ENCODE assay signal across 1 mouse cellular context in genomic region chr11:95085710-95086109, GRCm38 (mm10).
TF ChIP-seq lines count a peak whose summit lies in the region.

No protein-coding gene starts in this region.

TF ChIP-seq in CH12.LX, 34 proteins besides CTCF, POLR2A, EP300 and RAD21 (continued from another document):
- TF ChIP-seq MEF2A (IDR thresholded peaks at IDR 0.05; ENCODE audit: borderline replicate concordance, low read depth, low read length) (0 out of 2 replicates have a peak, but pooled peaks have one; percentile 36), ZMIZ1 (IDR thresholded peaks at IDR 0.05; ENCODE audit: low read depth, low read length) (no peak), MXI1 (IDR thresholded peaks at IDR 0.05; ENCODE audit: low read depth, low read length) (peak; percentile 46; the same call in 1 of the 2 replicates), NELFE (IDR thresholded peaks at IDR 0.05; ENCODE audit: low read depth, low read length) (no peak), PAX5 (IDR thresholded peaks at IDR 0.05; ENCODE audit: low read length) (no peak), POLR2AphosphoS2 (IDR thresholded peaks at IDR 0.05; ENCODE audit: low read depth, low read length) (no peak), MAX (IDR thresholded peaks at IDR 0.05; ENCODE audit: low read length) (peak; percentile 27; the same call in 1 of the 2 replicates), HCFC1 (IDR thresholded peaks at IDR 0.05; ENCODE audit: low read depth, low read length) (0 out of 2 replicates have a peak, but pooled peaks have one; percentile 25), TBP (conservative IDR thresholded peaks at IDR 0.05; ENCODE audit: low read depth, low read length) (no peak), USF2 (conservative IDR thresholded peaks at IDR 0.05; ENCODE audit: low read depth, low read length) (no peak), KAT2A (IDR thresholded peaks at IDR 0.05; ENCODE audit: insufficient replicate concordance, low read length) (no peak), ELF1 (IDR thresholded peaks at IDR 0.05; ENCODE audit: low read depth, low read length) (peak; percentile 51; the same call in 1 of the 2 replicates), SIN3A (IDR thresholded peaks at IDR 0.05; ENCODE audit: low read length) (no peak), BHLHE40 (IDR thresholded peaks at IDR 0.05; ENCODE audit: low read depth, low read length) (peak; percentile 38; the same call in 1 of the 2 replicates), MAZ (IDR thresholded peaks at IDR 0.05; ENCODE audit: low read depth, low read length) (peak; percentile 77), CHD2 (IDR thresholded peaks at IDR 0.05; ENCODE audit: low read length) (peak; percentile 79), ETS1 (conservative IDR thresholded peaks at IDR 0.05; ENCODE audit: low read depth, low read length) (0 out of 2 replicates have a peak, but pooled peaks have one; percentile 35), MYC (IDR thresholded peaks at IDR 0.05; ENCODE audit: low read depth, low read length) (peak; percentile 43; the same call in 1 of the 2 replicates), IRF4 (IDR thresholded peaks at IDR 0.05; ENCODE audit: low read depth, low read length) (peak; percentile 72)
